Mouse (Mus musculus) liver, embryonic 11.5 days (tissue): ENCODE measurements around the gene Stra6l. TPM values are rescaled to one million over a fixed set of nuclear protein-coding genes. Genes with fewer than 3 reads are reported as not detected.

ENCODE experiments used
- ATAC-seq: fragments of 200-750 bp; cut with Nextera tagmentation; replicated peaks from 2 replicates; pipeline ENCODE4 v1.8.0; 2017; ENCODE audit warnings: moderate number of reproducible peaks, mild to moderate bottlenecking, moderate TSS enrichment, moderate library complexity; ENCODE audit not compliant: low FRiP score
- DNase-seq: peaks from one replicate; pipeline ENCODE4 v3.0.0-alpha.2; 2017; ENCODE audit warnings: low spot score
- H3K27ac ChIP-seq: fragments of 300-500 bp; sonication (generic); 2 replicates; pipeline ENCODE4 v1.5.1; 2014; ENCODE audit warnings: mild to moderate bottlenecking, low read depth, low read length, control low read depth
- H3K27me3 ChIP-seq: fragments of 300-500 bp; sonication (generic); replicated peaks from 2 replicates; pipeline ENCODE4 v1.6.1; 2014; ENCODE audit warnings: low read length, mixed read lengths; ENCODE audit not compliant: control insufficient read depth, insufficient read depth
- H3K36me3 ChIP-seq: fragments of 300-500 bp; sonication (generic); 2 replicates; pipeline ENCODE4 v1.6.1; 2014; ENCODE audit warnings: mild to moderate bottlenecking, low read length, moderate library complexity, mixed read lengths; ENCODE audit not compliant: control insufficient read depth, insufficient read depth
- H3K4me1 ChIP-seq: fragments of 300-500 bp; sonication (generic); replicated peaks from 2 replicates; pipeline ENCODE4 v1.6.1; 2014; ENCODE audit warnings: low read length, mixed read lengths; ENCODE audit not compliant: control insufficient read depth, insufficient read depth
- H3K4me2 ChIP-seq: fragments of 300-500 bp; sonication (generic); 2 replicates; pipeline ENCODE4 v1.6.1; 2014; ENCODE audit warnings: mild to moderate bottlenecking, control low read depth, moderate library complexity
- H3K4me3 ChIP-seq: fragments of 300-500 bp; sonication (generic); 2 replicates; pipeline ENCODE4 v1.5.1; 2014; ENCODE audit warnings: low read depth, low read length, control low read depth
- H3K9ac ChIP-seq: fragments of 300-500 bp; sonication (generic); 2 replicates; pipeline ENCODE4 v1.6.1; 2014; ENCODE audit warnings: low read depth, low read length, control low read depth
- H3K9me3 ChIP-seq: fragments of 300-500 bp; sonication (generic); 2 replicates; pipeline ENCODE4 v1.6.1; 2016; ENCODE audit warnings: low read length, inconsistent platforms, mixed read lengths; ENCODE audit not compliant: control insufficient read depth
- whole genome bisulfite sequencing: fragments of 180-500 bp; shearing (Covaris S2); extraction: QIAGEN DNeasy Blood & Tissue Kit; methylation state at CpG from one replicate; pipeline ENCODE4 v1.1.7; 2014; 5-methylcytosine and 5-hydroxymethylcytosine counted together
- polyA plus RNA-seq: library from polyadenylated mRNA; unstranded; fragments of >200 nt; fragmentation: Nextera tagmentation; extraction: Ambion mirVana; gene quantifications from 2 replicates; pipeline ENCODE4 v1.2.1, GENCODE M21; 2014

The Stra6l gene
- polyA plus RNA-seq, 1 experiment from 2014 or later = 3.1 TPM

DNA sequence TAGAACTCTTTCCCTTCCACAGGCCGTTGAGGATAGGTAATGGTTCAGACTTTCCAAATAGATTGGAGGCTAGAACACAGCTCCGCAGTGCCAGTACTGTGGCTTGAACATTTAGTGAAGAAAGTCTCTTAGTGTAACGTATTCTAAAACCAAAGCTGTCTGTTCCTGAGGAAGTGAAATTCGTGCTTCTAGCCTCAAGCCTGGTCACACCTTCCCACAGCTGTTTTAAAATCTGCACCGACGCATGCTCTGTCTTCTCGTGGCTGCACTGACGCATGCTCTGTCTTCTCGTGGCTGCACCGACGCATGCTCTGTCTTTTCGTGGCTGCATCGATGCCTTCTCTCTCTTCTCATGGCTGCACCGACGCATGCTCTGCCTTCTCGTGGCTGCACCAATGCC is 34.8 kb downstream of the Stra6l start:
- H3K36me3 ChIP-seq = no peaks in the 10 kb centered on the region
- H3K4me1 ChIP-seq = peaks cover 3% of the 10 kb centered on the region; the same call in 1 of the 2 replicates
- H3K9me3 ChIP-seq = no peaks in the 10 kb centered on the region
- no peak for ATAC-seq
- no peak overlapping the region for H3K27ac ChIP-seq
- no peak overlapping the region for H3K9ac ChIP-seq
- no peaks in the 10 kb centered on the region for H3K27me3 ChIP-seq
- no peak for DNase-seq
- 87% methylated on average over 16 of the region's 16 CpGs for WGBS
- no peak overlapping the region for H3K4me3 ChIP-seq
- H3K4me2 ChIP-seq = no peak overlapping the region

DNA sequence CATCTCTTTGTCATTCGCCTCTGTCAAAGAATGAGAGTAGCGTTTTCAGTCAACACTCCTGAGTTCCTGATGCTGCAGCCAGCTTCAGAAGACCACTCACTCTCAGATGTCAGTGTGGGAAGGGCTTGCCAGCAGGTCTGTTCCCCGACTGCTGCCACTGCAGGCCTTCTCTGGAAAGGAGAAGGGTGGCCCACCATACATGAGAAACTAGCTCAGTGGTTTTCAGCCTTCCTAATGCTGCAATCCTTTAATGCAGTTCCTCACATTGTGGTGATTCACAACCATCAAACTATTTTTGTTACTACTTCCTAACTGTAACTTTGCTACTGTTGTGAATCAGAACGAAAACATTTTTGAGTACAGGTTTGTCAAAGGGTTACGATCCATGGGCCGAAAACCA is 41.0 kb downstream of the Stra6l start:
- DNase-seq (no peak), ATAC-seq (no peak)
- H3K27me3 ChIP-seq = no peaks in the 10 kb centered on the region
- H3K4me3 ChIP-seq = no peak overlapping the region
- no peaks in the 10 kb centered on the region for H3K36me3 ChIP-seq
- no peak overlapping the region for H3K27ac ChIP-seq
- no peaks in the 10 kb centered on the region for H3K9me3 ChIP-seq
- WGBS = 77% methylated on average over 6 of the region's 6 CpGs
- 0 out of 2 replicates have a peak, but pooled peaks cover 3% of the 10 kb centered on the region for H3K4me1 ChIP-seq
- no peak overlapping the region for H3K9ac ChIP-seq
- H3K4me2 ChIP-seq = no peak overlapping the region

GRCm38 (mm10) chr4:45890066-45890761 is 41.8 kb downstream of the Stra6l start, which contains the start of gene Ccdc180:
Ccdc180 (plus strand) TSS chr4:45890303.
- ATAC-seq = no peak
- peak within 1 kb of the TSS; percentile 35; the same call in 1 of the 2 replicates for H3K4me2 ChIP-seq
- no peak within 1 kb of the TSS for H3K4me3 ChIP-seq
- H3K36me3 ChIP-seq = no peaks in the 10 kb centered on the region
- H3K27me3 ChIP-seq = no peaks in the 10 kb centered on the region
- no peak within 1 kb of the TSS for H3K9ac ChIP-seq
- no peaks in the 10 kb centered on the region for H3K9me3 ChIP-seq
- H3K4me1 ChIP-seq = 0 out of 2 replicates have a peak, but pooled peaks cover 3% of the 10 kb centered on the region
- 19% methylated on average over 19 of the region's 19 CpGs for WGBS
- DNase-seq = peak; percentile 71
- no peak within 1 kb of the TSS for H3K27ac ChIP-seq

DNA sequence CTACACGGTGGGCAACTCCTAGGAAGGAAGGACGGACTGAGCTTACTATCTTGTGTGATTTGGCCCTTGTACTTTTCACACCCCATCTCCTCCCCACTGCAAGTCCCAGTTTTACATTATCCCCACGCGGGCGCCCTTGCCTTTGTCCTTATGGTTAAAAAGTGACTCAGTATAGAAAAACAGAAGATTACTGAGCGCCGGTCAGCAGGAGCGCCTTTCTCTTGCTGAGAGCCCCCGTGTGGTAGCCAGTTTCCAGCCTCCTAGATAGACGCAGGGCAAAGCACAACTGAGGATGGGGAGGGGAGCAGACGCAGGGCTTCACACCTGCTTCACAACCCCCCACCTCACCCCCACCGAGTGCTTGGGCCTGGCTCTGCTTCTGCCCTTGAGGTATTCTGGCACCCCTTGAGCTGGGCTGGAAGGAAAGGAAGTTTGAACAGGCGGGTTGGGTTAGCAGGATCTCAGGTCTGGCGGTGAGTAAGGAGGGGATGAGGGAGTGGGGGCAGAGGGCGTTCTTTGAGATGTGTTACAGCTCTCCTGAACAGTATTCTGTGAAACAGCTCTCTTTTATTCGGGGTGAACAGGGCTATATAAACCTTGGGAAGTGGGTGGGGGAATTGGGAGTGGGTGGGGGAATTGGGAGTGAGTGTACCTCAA is 48.1 kb downstream of the Stra6l start:
- DNase-seq = no peak
- ATAC-seq = no peak

DNA sequence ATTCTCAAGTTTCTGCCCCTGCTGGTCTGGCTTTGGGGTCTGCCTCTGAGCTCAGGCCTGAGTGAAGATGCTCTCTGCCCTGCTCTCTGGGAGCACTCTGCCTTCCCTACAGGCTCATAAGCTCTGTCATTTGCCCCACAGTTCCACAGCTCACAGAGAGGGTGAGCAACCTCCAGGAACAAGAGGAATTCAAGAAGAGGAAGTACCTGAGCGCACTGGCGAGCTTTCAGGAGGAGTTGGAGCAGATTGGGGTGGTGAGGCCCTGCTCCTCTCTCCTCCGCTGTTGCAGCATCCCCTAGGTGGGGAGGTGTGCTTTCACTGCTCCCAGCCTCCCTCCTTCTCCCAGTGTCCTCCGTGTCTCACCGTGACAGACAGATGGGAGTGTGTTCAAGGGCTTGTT is 49.9 kb downstream of the Stra6l start:
- no peak overlapping the region for H3K4me2 ChIP-seq
- DNase-seq (no peak), ATAC-seq (no peak)
- H3K27ac ChIP-seq = no peak overlapping the region
- 29% methylated on average over 5 of the region's 5 CpGs for WGBS
- H3K27me3 ChIP-seq = peaks cover 5% of the 10 kb centered on the region
- no peaks in the 10 kb centered on the region for H3K9me3 ChIP-seq
- no peaks in the 10 kb centered on the region for H3K4me1 ChIP-seq
- H3K9ac ChIP-seq = no peak overlapping the region
- H3K36me3 ChIP-seq = no peaks in the 10 kb centered on the region
- no peak overlapping the region for H3K4me3 ChIP-seq

More for the DNA sequence above, 48.1 kb downstream of the Stra6l start:
- Histone ChIP-seq H3K36me3 (no peaks in the 10 kb centered on the region), H3K4me1 (no peaks in the 10 kb centered on the region), H3K27ac (no peak overlapping the region), H3K27me3 (peaks cover 5% of the 10 kb centered on the region), H3K4me2 (no peak overlapping the region), H3K9ac (no peak overlapping the region), H3K9me3 (no peaks in the 10 kb centered on the region), H3K4me3 (no peak overlapping the region)
- 13% methylated on average over 16 of the region's 16 CpGs for WGBS

DNA sequence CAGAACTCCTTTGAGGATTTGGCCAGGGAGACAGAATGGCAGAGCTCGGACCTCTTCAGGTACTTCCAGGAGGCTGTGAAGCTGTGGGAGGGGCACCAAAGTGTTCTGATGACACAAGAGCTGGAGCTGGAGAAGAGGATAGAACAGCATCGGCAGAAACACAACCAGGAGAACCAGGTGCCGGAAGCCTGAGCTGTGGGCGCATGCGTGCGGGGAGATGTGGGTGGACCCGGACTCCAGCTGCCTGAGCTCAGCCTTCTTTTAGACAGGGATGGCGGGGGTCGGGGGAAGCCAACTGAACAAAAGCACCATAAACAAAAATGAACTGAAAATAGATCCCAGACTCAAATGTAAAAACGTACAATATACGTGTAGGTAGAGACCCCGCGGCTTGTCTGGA is 60.8 kb downstream of the Stra6l start:
- H3K27me3 ChIP-seq = no peaks in the 10 kb centered on the region
- no peaks in the 10 kb centered on the region for H3K9me3 ChIP-seq
- H3K27ac ChIP-seq = no peak overlapping the region
- no peaks in the 10 kb centered on the region for H3K36me3 ChIP-seq
- ATAC-seq = no peak
- no peak overlapping the region for H3K4me3 ChIP-seq
- H3K4me2 ChIP-seq = no peak overlapping the region
- H3K9ac ChIP-seq = no peak overlapping the region
- H3K4me1 ChIP-seq = no peaks in the 10 kb centered on the region
- WGBS = 89% methylated on average over 13 of the region's 13 CpGs
- DNase-seq = no peak

GRCm38 (mm10) chr4:45909924-45910323 is 61.5 kb downstream of the Stra6l start:
- WGBS = 70% methylated on average over 4 of the region's 4 CpGs
- Histone ChIP-seq H3K27ac (no peak overlapping the region), H3K9ac (no peak overlapping the region), H3K4me1 (no peaks in the 10 kb centered on the region), H3K36me3 (no peaks in the 10 kb centered on the region), H3K9me3 (no peaks in the 10 kb centered on the region), H3K4me3 (no peak overlapping the region), H3K27me3 (no peaks in the 10 kb centered on the region), H3K4me2 (no peak overlapping the region)
- DNase-seq (no peak), ATAC-seq (no peak)

GRCm38 (mm10) chr4:45911256-45911655 is 62.8 kb downstream of the Stra6l start:
- Histone ChIP-seq H3K9me3 (no peaks in the 10 kb centered on the region), H3K27ac (no peak overlapping the region), H3K27me3 (no peaks in the 10 kb centered on the region), H3K4me1 (no peaks in the 10 kb centered on the region), H3K4me2 (no peak overlapping the region), H3K9ac (no peak overlapping the region), H3K4me3 (no peak overlapping the region), H3K36me3 (no peaks in the 10 kb centered on the region)
- 60% methylated on average over 5 of the region's 5 CpGs for WGBS
- no peak for ATAC-seq
- DNase-seq = no peak

- WGBS = 77% methylated on average over 4 of the region's 4 CpGs
- ATAC-seq = no peak
Measured at GRCm38 (mm10) chr4:45911876-45912275, 63.4 kb downstream of the Stra6l start.

More at GRCm38 (mm10) chr4:45911876-45912275, 63.4 kb downstream of the Stra6l start:
- no peak overlapping the region for H3K4me3 ChIP-seq
- H3K9ac ChIP-seq = no peak overlapping the region
- H3K4me2 ChIP-seq = no peak overlapping the region
- no peak overlapping the region for H3K27ac ChIP-seq
- H3K9me3 ChIP-seq = no peaks in the 10 kb centered on the region
- no peaks in the 10 kb centered on the region for H3K4me1 ChIP-seq
- no peaks in the 10 kb centered on the region for H3K27me3 ChIP-seq
- no peak for DNase-seq
- no peaks in the 10 kb centered on the region for H3K36me3 ChIP-seq
